Mouse (Mus musculus): ENCODE measurements at regions not wholly inside any gene's neighbourhood (a gene's known extent, or its start where the extent isn't known, plus 50 kb on each side); places are given as distances from the start of the nearest gene placed in this dataset.

- H3K79me2 ChIP-seq (ENCODE audit: control insufficient read depth, insufficient read depth, low read length, poor library complexity) = no peaks in the 10 kb centered on the region
- TF ChIP-seq ZNF384 (IDR thresholded peaks at IDR 0.05; ENCODE audit: low read depth, low read length) = no peak
- TF ChIP-seq TBP (IDR thresholded peaks at IDR 0.05; ENCODE audit: low read depth, low read length) = no peak
- no peak for TF ChIP-seq POLR2AphosphoS2 (IDR thresholded peaks at IDR 0.05; ENCODE audit: low read length)
- no peak for TF ChIP-seq MAFK (IDR thresholded peaks at IDR 0.05; ENCODE audit: borderline replicate concordance, low read depth, low read length)
- TF ChIP-seq BHLHE40 (IDR thresholded peaks at IDR 0.05; ENCODE audit: borderline replicate concordance, low read depth, low read length) = no peak
- no peak for TF ChIP-seq ELF1 (IDR thresholded peaks at IDR 0.05; ENCODE audit: low read depth, low read length)
- no peak for TF ChIP-seq RAD21 (IDR thresholded peaks at IDR 0.05; ENCODE audit: low read depth, low read length)
- no peak overlapping the region for H3K4me3 ChIP-seq (ENCODE audit: control insufficient read depth in 1 of 2, insufficient read depth in 1 of 2, low read depth in 2 of 2, low read length in 2 of 2)
- no peaks in the 10 kb centered on the region for H3K9me3 ChIP-seq (replicated peaks; ENCODE audit: insufficient read depth, low read length)
- H3K9ac ChIP-seq (ENCODE audit: control insufficient read depth, low read depth, low read length, poor library complexity, severe bottlenecking) = no peak overlapping the region
- no peaks in the 10 kb centered on the region for H3K4me1 ChIP-seq (ENCODE audit: control insufficient read depth in 1 of 2, insufficient read depth in 2 of 2, low read length in 2 of 2)
- no peak for DNase-seq (ENCODE audit: low read depth, low spot score)
- H3K27ac ChIP-seq (ENCODE audit: control insufficient read depth, low read depth, low read length) = no peak overlapping the region
- H3K36me3 ChIP-seq (ENCODE audit: control insufficient read depth in 1 of 2, insufficient read depth in 2 of 2, low read length in 2 of 2) = no peaks in the 10 kb centered on the region
- H3K27me3 ChIP-seq (ENCODE audit: control insufficient read depth in 1 of 2, insufficient read depth in 2 of 2, low read length in 2 of 2) = no peaks in the 10 kb centered on the region
These were observed 892.9 kb downstream of the Robo1 start for GRCm38 (mm10) chr16:73200991-73201390.

- no peaks in the 10 kb centered on the region for H3K27me3 ChIP-seq (ENCODE audit: control insufficient read depth in 1 of 2, insufficient read depth in 2 of 2, low read length in 2 of 2)
- no peaks in the 10 kb centered on the region for H3K9me3 ChIP-seq (replicated peaks; ENCODE audit: insufficient read depth, low read length)
- no peak overlapping the region for H3K27ac ChIP-seq (ENCODE audit: control insufficient read depth, low read depth, low read length)
- no peaks in the 10 kb centered on the region for H3K79me2 ChIP-seq (ENCODE audit: control insufficient read depth, insufficient read depth, low read length, poor library complexity)
- H3K36me3 ChIP-seq (ENCODE audit: control insufficient read depth in 1 of 2, insufficient read depth in 2 of 2, low read length in 2 of 2) = no peaks in the 10 kb centered on the region
- TF ChIP-seq NRF1 (IDR thresholded peaks at IDR 0.05; ENCODE audit: insufficient read depth, low read depth, low read length, poor library complexity, severe bottlenecking) = no peak
- no peak for TF ChIP-seq JUND (IDR thresholded peaks at IDR 0.05; ENCODE audit: low read depth, low read length)
- no peak for TF ChIP-seq BHLHE40 (IDR thresholded peaks at IDR 0.05; ENCODE audit: borderline replicate concordance, low read depth, low read length)
- no peak for TF ChIP-seq TAL1 (IDR thresholded peaks at IDR 0.05; ENCODE audit: low read length)
- TF ChIP-seq TCF12 (IDR thresholded peaks at IDR 0.05; ENCODE audit: low read depth, low read length) = no peak
- no peak overlapping the region for H3K9ac ChIP-seq (ENCODE audit: control insufficient read depth, low read depth, low read length, poor library complexity, severe bottlenecking)
- DNase-seq (ENCODE audit: low read depth, low spot score) = no peak
- no peak overlapping the region for H3K4me3 ChIP-seq (ENCODE audit: control insufficient read depth in 1 of 2, insufficient read depth in 1 of 2, low read depth in 2 of 2, low read length in 2 of 2)
- no peaks in the 10 kb centered on the region for H3K4me1 ChIP-seq (ENCODE audit: control insufficient read depth in 1 of 2, insufficient read depth in 2 of 2, low read length in 2 of 2)
These were observed 874.7 kb downstream of the Robo1 start for GRCm38 (mm10) chr16:73182776-73183175.

GRCm38 (mm10) chr16:73182258-73182657 is 874.2 kb downstream of the Robo1 start:
- Histone ChIP-seq H3K9me3 (replicated peaks; ENCODE audit: insufficient read depth, low read length) (no peaks in the 10 kb centered on the region), H3K4me3 (ENCODE audit: control insufficient read depth in 1 of 2, insufficient read depth in 1 of 2, low read depth in 2 of 2, low read length in 2 of 2) (no peak overlapping the region), H3K4me1 (ENCODE audit: control insufficient read depth in 1 of 2, insufficient read depth in 2 of 2, low read length in 2 of 2) (no peaks in the 10 kb centered on the region), H3K79me2 (ENCODE audit: control insufficient read depth, insufficient read depth, low read length, poor library complexity) (no peaks in the 10 kb centered on the region), H3K27ac (ENCODE audit: control insufficient read depth, low read depth, low read length) (no peak overlapping the region), H3K9ac (ENCODE audit: control insufficient read depth, low read depth, low read length, poor library complexity, severe bottlenecking) (no peak overlapping the region), H3K27me3 (ENCODE audit: control insufficient read depth in 1 of 2, insufficient read depth in 2 of 2, low read length in 2 of 2) (no peaks in the 10 kb centered on the region), H3K36me3 (ENCODE audit: control insufficient read depth in 1 of 2, insufficient read depth in 2 of 2, low read length in 2 of 2) (no peaks in the 10 kb centered on the region)
- TF ChIP-seq TBP (IDR thresholded peaks at IDR 0.05; ENCODE audit: low read depth, low read length) (no peak), MAFK (IDR thresholded peaks at IDR 0.05; ENCODE audit: borderline replicate concordance, low read depth, low read length) (no peak), ETS1 (IDR thresholded peaks at IDR 0.05; ENCODE audit: low read depth, low read length) (no peak), HCFC1 (IDR thresholded peaks at IDR 0.05; ENCODE audit: low read depth, low read length) (no peak), JUND (IDR thresholded peaks at IDR 0.05; ENCODE audit: low read depth, low read length) (no peak), RAD21 (IDR thresholded peaks at IDR 0.05; ENCODE audit: low read depth, low read length) (no peak), GATA1 (IDR thresholded peaks at IDR 0.05; ENCODE audit: low read depth, low read length) (no peak), TCF12 (IDR thresholded peaks at IDR 0.05; ENCODE audit: low read depth, low read length) (no peak), RCOR1 (IDR thresholded peaks at IDR 0.05; ENCODE audit: low read depth, low read length) (no peak), MEF2A (IDR thresholded peaks at IDR 0.05; ENCODE audit: extremely low read depth, insufficient replicate concordance, low read depth, low read length, poor library complexity, severe bottlenecking) (no peak), ELF1 (IDR thresholded peaks at IDR 0.05; ENCODE audit: low read depth, low read length) (no peak), EP300 (IDR thresholded peaks at IDR 0.05; ENCODE audit: low read depth in 1 of 2, low read length in 2 of 2) (no peak), TAL1 (IDR thresholded peaks at IDR 0.05; ENCODE audit: low read length) (no peak), E2F4 (IDR thresholded peaks at IDR 0.05; ENCODE audit: borderline replicate concordance, low read depth, low read length) (no peak), GABPA (IDR thresholded peaks at IDR 0.05; ENCODE audit: low read depth, low read length) (no peak), NRF1 (IDR thresholded peaks at IDR 0.05; ENCODE audit: insufficient read depth, low read depth, low read length, poor library complexity, severe bottlenecking) (no peak), SIN3A (IDR thresholded peaks at IDR 0.05; ENCODE audit: low read length) (no peak), BHLHE40 (IDR thresholded peaks at IDR 0.05; ENCODE audit: borderline replicate concordance, low read depth, low read length) (no peak)
- DNase-seq (ENCODE audit: low read depth, low spot score) = no peak

Measured in MEL (cell line).